Mouse (Mus musculus) left cerebral cortex, postnatal 25 days (tissue): ENCODE data around the gene Arhgef6. TPM values are rescaled to one million over a fixed set of nuclear protein-coding genes. Genes with fewer than 3 reads are reported as not detected.

Experiments used
- DNase-seq, 2 experiments: peaks; one replicate each; pipeline ENCODE4 v3.0.0; 2022; ENCODE audit warnings: low spot score in 2 of 2, mixed read lengths in 1 of 2
- intact Hi-C: fragments of 180-260 bp; cut with DNase I; formaldehyde crosslinking; loops from one replicate; pipeline ENCODE4 v1.15.1; 2025
- total RNA-seq, 2 experiments: library from RNA; stranded (reverse); gene quantifications; 2 replicates each; pipeline ENCODE4 v1.2.3; 2021

The Arhgef6 gene
- total RNA-seq, 2 experiments from 2014 or later: 8.1 to 13.0 TPM

- intact Hi-C loops: no loop called here
- no peak for DNase-seq
Observed at GRCm38 (mm10) chrX:57212862-57213261, 125.7 kb downstream of the Arhgef6 start.

DNA sequence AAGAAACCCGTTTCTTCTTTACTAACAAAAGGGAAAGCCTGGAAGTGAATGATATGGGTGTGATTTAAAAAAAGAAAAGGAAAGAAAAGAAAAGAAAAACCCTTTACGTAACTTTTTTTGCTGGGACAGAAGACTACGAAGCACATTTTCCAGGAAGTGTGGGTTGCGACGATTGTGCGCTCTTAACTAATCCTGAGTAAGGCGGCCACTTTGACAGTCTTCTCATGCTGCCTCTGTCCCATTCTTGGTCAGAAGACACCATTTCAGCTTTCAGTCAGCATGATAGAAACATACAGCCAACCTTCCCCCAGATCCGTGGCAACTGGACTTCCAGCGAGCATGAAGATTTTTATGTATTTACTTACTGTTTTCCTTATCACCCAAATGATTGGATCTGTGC, 126.7 kb downstream of the Arhgef6 start, which contains the start of gene Cd40lg:
Gene Cd40lg (plus strand): TSS at position 268 of the 400 bp plus-strand sequence.
- DNase-seq: no peak
- intact Hi-C loops: no loop called here

- intact Hi-C loops: no loop called here
- no peak for DNase-seq
Observed at GRCm38 (mm10) chrX:57210591-57210990, 127.9 kb downstream of the Arhgef6 start.

DNA sequence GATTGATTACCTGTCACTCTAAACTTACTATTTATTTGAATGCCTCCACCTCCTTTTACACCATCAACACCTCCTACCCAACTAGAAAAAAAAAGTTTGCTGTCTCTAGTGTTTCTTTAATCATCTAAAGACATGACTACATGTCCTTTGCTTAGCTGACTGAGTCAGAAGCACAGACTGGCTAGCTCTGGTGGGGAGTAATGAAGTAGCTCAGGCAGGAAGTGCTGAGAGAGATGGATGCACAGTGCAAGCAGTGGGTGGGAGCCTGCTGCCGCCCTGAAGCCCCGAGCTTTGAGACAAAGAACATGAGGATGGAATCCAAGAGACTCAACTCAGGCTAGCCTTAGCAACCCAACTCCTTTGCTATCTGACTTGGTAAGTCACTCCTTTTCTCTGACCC, 138.1 kb downstream of the Arhgef6 start:
- intact Hi-C loops: no loop called here
- DNase-seq: no peak

- intact Hi-C loops: no loop called here
- DNase-seq: no peak
Observed at GRCm38 (mm10) chrX:57198036-57198435, 140.5 kb downstream of the Arhgef6 start.

DNA sequence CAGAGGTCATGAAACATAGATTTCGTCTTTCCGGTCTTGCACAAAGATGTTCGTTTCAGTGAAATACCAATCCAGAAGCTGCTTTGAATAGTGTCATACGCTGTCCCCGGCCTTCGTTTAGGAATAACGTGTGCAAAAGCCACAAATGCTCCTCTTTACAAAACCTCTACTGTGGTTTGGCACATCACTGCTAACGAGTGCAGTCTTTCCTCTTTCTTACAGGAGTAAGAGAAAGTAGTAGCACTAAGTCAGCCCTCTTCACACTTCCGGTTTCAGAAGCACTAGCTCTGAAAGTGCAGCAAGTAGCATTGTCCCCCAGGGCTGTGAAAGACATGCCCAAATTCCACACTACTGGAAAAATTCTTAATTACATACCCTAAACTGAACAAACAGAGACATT, 142.2 kb downstream of the Arhgef6 start:
- no peak for DNase-seq
- intact Hi-C loops: no loop called here

DNA sequence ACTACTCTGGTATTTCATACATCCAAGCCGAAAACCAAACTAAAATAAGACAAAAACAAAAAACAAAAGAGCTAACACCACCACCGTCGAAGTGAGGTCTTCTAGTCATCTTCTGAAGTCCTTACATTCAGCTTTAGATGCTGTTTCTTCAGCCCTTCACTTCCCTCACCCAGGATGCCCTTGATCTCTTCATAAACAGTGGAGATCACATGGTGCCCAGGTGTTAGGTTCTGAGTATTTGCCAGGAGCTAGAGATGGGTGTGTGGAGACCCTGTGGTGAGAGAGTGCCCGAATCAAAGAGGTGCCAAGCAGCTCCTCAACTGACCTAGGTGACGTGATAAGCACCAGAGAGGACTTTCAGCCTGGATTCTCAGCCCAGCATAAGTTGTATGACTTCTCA, 149.2 kb downstream of the Arhgef6 start:
- DNase-seq: no peak
- intact Hi-C loops: no loop called here

DNA sequence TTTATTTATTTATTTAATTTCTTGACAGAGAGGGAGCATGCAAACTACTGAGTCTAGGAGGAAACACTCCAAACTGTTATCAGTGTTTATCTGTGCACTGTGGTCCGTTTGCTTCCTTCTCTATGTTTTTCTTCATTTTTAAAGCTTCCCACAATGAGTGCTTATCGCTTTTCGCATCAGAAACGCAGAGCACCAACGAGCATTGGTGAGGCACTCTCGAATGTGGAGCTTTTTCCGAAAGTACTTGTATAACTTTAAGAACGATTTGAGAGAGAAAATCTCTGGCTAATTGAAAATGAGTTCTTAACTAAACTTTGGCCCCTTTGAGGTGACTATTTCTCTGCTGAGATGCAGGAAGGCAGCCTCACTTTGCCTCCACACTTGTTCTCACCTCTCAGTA, 151.2 kb downstream of the Arhgef6 start:
- intact Hi-C loops: no loop called here
- DNase-seq: no peak

GRCm38 (mm10) chrX:57183359-57183758, 155.2 kb downstream of the Arhgef6 start:
- intact Hi-C loops: no loop called here
- DNase-seq: no peak

GRCm38 (mm10) chrX:57182470-57182869, 156.1 kb downstream of the Arhgef6 start:
- no peak for DNase-seq
- intact Hi-C loops: no loop called here

Other genes starting within 250 kb of the Arhgef6 start
- not detected for gene Cd40lg, start 126.6 kb downstream of the Arhgef6 start, total RNA-seq
- gene Rbmx, start 54.3 kb upstream of the Arhgef6 start, total RNA-seq: 10 to 100 TPM; 43.1 to 45.5 TPM
- gene Gm364, start 70.4 kb upstream of the Arhgef6 start, total RNA-seq: not detected
- gene Gpr101, start 165.0 kb upstream of the Arhgef6 start, total RNA-seq: 1 to 10 TPM; 4.5 to 6.3 TPM